Mouse (Mus musculus) retina, postnatal 7 days (tissue): Measurements from ENCODE around the gene 1700021F07Rik.

Experiments used
- DNase-seq: peaks from one replicate; pipeline ENCODE4 v3.0.0-alpha.2; 2012; ENCODE audit warnings: low read depth, low spot score

Gene 1700021F07Rik

GRCm38 (mm10) chr2:173522376-173522775, at the start of gene 1700021F07Rik:
Gene 1700021F07Rik (plus strand): TSS chr2:173522586.
- DNase-seq, result no peak

DNA sequence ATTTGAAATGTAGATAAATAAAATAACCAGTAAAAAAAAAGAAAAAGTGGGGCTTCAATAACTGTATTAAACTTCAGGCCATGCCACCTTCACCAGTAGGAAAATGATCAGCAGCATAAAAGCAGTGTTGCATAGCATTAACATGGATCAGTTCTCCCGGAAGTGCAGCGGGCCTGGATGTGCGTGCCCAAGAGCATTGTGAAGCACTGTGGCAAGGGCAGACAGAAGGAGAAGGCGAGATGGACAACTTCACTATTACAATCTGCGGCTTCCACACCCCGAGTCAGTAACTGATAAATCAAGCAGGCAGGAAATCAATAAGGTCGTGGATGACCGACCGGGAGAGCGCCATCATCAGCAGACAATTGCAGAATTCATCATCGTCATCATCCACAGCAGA, 49.2 kb upstream of the 1700021F07Rik start:
- DNase-seq, result no peak

DNA sequence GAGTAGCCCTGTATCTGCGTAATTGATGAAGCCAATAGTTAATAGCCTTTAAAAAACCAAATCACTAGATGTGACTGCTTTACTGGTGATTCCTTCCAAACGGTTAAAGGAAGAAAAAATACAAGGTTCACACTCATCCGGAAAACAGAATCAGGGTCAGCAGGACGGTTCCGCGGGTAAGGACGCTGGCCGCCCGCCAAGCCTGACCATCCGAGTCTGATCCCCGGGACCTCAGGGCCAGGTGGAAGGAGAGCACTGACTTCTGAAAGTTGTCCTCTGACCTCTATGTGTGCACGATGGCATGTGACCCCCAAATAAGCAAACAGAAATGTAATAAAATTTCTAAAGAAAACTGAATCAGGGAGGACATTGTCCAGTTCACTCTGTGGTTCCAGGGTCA, 43.3 kb upstream of the 1700021F07Rik start:
- DNase-seq, result no peak

GRCm38 (mm10) chr2:173484486-173484885, 37.9 kb upstream of the 1700021F07Rik start:
- DNase-seq, result no peak

- DNase-seq, result no peak
Observed at GRCm38 (mm10) chr2:173499612-173500011, 22.8 kb upstream of the 1700021F07Rik start.

GRCm38 (mm10) chr2:173513977-173514376, 8.4 kb upstream of the 1700021F07Rik start:
- no peak for DNase-seq

DNA sequence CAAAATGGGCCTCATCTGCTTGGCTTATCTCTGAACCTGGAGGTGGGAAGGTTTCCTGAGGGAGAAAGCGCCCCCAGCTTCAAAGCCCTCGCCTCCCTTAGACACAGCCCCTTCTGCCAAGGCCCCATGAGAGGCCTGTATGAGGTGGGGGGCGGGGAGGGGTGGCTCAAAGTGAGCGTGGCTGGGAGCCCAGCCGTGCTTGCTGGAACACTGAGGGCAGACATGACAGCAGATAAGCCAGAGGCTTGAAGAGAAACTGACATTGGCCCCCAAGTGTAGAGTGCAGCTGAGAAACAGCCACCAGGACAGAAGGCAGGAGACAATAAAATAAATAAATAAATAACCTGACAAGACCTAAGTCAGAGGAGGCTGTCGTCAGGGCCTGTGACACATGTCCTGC, 7.2 kb upstream of the 1700021F07Rik start:
- no peak for DNase-seq

GRCm38 (mm10) chr2:173516150-173516855, 6.1 kb upstream of the 1700021F07Rik start:
- DNase-seq, result no peak

DNA sequence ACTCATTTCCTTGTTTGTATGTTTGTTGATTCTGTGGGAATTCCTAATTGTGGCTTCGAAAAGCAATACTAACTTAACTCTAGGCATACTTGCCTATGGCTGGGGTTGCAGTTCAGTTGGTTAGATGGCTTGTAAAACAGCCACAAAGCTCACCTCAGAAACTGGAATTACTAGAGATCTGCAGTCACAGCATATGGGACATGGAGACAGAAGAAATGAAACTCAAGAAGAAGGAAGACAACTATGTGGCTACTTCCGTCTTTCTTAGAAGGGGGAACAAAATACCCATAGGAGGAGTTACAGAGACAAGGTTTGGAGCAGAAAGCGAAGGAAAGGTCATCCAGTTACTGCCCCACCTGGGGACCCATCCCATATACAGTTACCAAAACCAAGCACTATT, 6.1 kb downstream of the 1700021F07Rik start:
- DNase-seq, result no peak

DNA sequence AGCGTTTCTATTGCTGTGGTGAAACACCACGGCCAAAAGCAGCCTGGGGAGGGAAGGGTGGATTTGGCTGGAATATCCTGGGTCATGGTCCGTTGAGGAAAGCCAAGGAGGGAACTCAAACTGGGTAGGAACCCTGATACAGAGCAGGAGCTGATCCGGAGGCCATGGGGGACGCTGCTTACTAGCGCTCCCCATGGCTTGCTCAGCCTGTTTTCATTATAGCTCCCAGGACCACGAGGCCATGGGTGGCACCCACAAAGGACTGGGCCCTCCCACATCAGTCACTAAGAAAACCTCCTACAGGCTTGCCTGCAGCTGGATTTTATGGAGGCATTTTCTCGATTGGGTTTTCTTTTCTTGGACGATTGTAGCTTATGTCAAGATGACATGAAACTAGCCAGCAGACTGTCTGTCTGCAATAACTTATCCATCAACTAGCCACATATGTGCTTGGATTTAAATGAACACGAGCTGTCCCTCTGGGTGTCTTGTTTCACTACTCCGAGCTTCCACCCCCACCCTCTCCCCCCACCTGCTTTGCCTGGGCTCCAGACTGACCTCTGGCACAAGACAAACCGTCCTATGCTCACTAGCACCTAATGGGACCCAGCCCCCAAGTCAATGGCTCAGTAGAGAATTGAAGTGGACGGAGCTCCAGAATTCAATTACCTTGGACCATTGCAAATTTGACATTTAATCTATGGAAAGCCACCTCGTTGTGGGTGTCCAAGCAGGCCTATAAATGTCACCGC, 10.5 kb downstream of the 1700021F07Rik start:
- DNase-seq, result no peak

- no peak for DNase-seq
Observed at GRCm38 (mm10) chr2:173534581-173534980, 12.2 kb downstream of the 1700021F07Rik start.

- no peak for DNase-seq
Observed at GRCm38 (mm10) chr2:173535390-173535789, 13.0 kb downstream of the 1700021F07Rik start.

DNA sequence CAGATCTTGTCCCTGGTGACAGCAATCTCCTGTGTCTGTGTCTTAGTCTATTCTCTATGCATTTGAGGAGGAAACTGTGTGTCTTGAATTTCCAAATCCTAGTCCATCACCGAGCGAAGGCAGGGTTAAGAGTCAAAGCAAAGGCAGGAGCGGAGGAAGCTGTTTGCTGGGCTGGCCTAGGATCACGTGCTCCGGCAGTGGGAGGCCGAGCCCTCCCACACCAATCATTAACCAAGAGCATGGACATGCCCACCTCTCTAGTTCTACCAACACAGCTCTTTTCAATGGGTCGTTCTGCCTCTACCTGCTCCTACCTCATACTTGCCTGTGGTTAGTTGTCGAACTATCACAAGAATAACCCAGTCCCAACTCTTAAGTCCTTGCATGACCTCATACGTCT, 13.5 kb downstream of the 1700021F07Rik start:
- DNase-seq, result no peak

DNA sequence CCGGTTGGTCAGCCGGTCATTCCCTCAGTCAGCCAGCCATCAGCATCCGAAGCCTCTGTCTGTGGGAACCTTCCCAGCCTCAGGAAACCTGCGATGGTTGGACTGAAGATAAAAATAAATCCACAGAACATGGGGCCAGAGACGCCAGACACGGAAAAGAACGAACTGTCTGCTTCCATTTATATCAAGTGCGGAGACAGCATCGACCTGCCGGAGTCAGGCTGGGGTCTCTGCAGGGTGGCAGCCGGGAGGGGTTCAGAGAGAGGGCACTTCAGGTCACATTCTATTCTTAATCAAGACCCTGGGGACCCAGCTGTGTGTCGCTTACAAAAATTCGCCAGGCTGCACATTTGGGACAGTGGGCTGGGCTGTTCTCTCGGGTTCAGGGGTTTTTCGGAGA, 17.4 kb downstream of the 1700021F07Rik start:
- no peak for DNase-seq

GRCm38 (mm10) chr2:173541748-173542147, 19.4 kb downstream of the 1700021F07Rik start:
- DNase-seq, result no peak

- DNase-seq, result no peak
Observed at GRCm38 (mm10) chr2:173542716-173543115, 20.3 kb downstream of the 1700021F07Rik start.

GRCm38 (mm10) chr2:173545992-173546703, 23.8 kb downstream of the 1700021F07Rik start:
- DNase-seq, result peak; percentile 68

- no peak for DNase-seq
Observed at GRCm38 (mm10) chr2:173549236-173549635, 26.9 kb downstream of the 1700021F07Rik start.

DNA sequence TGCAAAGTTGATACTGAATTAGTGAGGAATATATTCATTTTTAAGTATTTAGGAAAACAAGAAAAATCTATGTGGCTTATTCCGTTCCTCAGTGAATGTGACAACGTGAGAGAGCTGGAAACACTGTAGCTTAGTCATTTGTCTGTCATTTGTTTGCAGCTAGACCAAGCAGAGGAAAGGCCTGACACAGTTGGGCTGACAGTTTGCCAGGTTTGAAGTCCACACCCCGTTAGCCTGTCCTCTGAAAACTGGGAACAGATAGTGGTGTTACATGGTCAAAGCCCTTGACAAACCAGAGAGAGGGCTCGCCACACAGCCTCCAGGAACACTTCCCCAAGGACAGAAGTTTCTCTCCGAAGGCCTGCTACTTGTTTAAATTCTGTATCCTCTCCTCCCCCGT, 28.3 kb downstream of the 1700021F07Rik start:
- no peak for DNase-seq

- no peak for DNase-seq
Observed at GRCm38 (mm10) chr2:173553863-173554262, 31.5 kb downstream of the 1700021F07Rik start.

- DNase-seq, result no peak
Observed at GRCm38 (mm10) chr2:173558754-173559396, 36.5 kb downstream of the 1700021F07Rik start.
